Comparison of ENCODE assay signal across 8 mouse cellular contexts in genomic region chr1:135731897-135732684, GRCm38 (mm10). TPM values are rescaled to one million over a fixed set of nuclear protein-coding genes. Genes with fewer than 3 reads are reported as not detected.
DNase-seq lines count a peak whose midpoint lies in the region; ATAC-seq lines count a peak whose summit lies in the region.

No protein-coding gene starts in this region.

- no peaks in the 10 kb centered on the region for H3K27me3 ChIP-seq in intestine, embryonic 16.5 days (replicated peaks; ENCODE audit: control insufficient read depth, insufficient read depth, low read length)

- peak; percentile 41 to 54 for DNase-seq in cerebellum, postnatal 10 days
- no peak for DNase-seq in cerebellum, postnatal 4 days (ENCODE audit: low spot score in 2 of 2)
- peak; percentile 45 for DNase-seq in embryo, embryonic 9.5 days (ENCODE audit: extremely low spot score)
- peak; percentile 57 for DNase-seq in lung, postnatal 14 days
- no peak for DNase-seq in cerebellum, adult 11-12 months
- no peak for DNase-seq in gastrocnemius, adult 8-10 months (ENCODE audit: low spot score in 2 of 2)
- DNase-seq in frontal cortex, postnatal 25 days (ENCODE audit: low spot score in 2 of 2), result no peak

- peak; percentile 77 for ATAC-seq in intestine, embryonic 16.5 days

- H3K4me2 ChIP-seq in intestine, embryonic 16.5 days (ENCODE audit: low read depth, low read length), result peak overlapping the region; percentile 82

- H3K9ac ChIP-seq in intestine, embryonic 16.5 days (ENCODE audit: low read depth, low read length), result peak overlapping the region; percentile 75

- peak overlapping the region; percentile 92 for H3K27ac ChIP-seq in intestine, embryonic 16.5 days (ENCODE audit: low read length)

- peak overlapping the region; percentile 57 for H3K4me3 ChIP-seq in intestine, embryonic 16.5 days (ENCODE audit: low read length)

- 0 out of 2 replicates have a peak, but pooled peaks cover 3% of the 10 kb centered on the region for H3K36me3 ChIP-seq in intestine, embryonic 16.5 days (ENCODE audit: control insufficient read depth, insufficient read depth, low read length)

- peaks cover 55% of the 10 kb centered on the region for H3K4me1 ChIP-seq in intestine, embryonic 16.5 days (ENCODE audit: control insufficient read depth, insufficient read depth, low read length)

- no peaks in the 10 kb centered on the region for H3K9me3 ChIP-seq in intestine, embryonic 16.5 days (ENCODE audit: control insufficient read depth, low read length)

- WGBS in intestine, embryonic 16.5 days, result 23% methylated on average over 11 of the region's 11 CpGs

RNA-seq across cellular contexts. Expression of gene Csrp1, which starts 12.2 kb away (rescaled TPM):
- 215 TPM in 2 replicates for polyA plus RNA-seq in intestine, embryonic 16.5 days (2015; fragmentation: Nextera tagmentation; extraction: Ambion mirVana)
- 10 to 100 TPM; 17.2 to 24.8 (median 23.2) TPM for total RNA-seq in gastrocnemius, adult 8-10 months (2022)

RNA-seq across cellular contexts. Expression of gene Phlda3, which starts 33.8 kb away (rescaled TPM):
- polyA plus RNA-seq in intestine, embryonic 16.5 days (2015; fragmentation: Nextera tagmentation; extraction: Ambion mirVana), result 36.2 and 36.6 TPM in 2 replicates
- total RNA-seq in gastrocnemius, adult 8-10 months (2022), result 100 to 1,000 TPM; 131 to 182 (median 168) TPM

RNA-seq across cellular contexts. Expression of gene Tnni1, which starts 47.1 kb away (rescaled TPM):
- polyA plus RNA-seq in intestine, embryonic 16.5 days (2015; fragmentation: Nextera tagmentation; extraction: Ambion mirVana), result 6.4 and 8.7 TPM in 2 replicates
- total RNA-seq in gastrocnemius, adult 8-10 months (2022), result 100 to 1,000 TPM; 238 to 314 (median 288) TPM

Comparison
In these comparisons a context has a peak if more than half of its experiments do, and no peak if none do; other contexts are left out.
1. DNase-seq: peak in cerebellum, postnatal 10 days (2 of 2), embryo, embryonic 9.5 days (single experiment) and lung, postnatal 14 days (single experiment); none in cerebellum, postnatal 4 days (0 of 2), cerebellum, adult 11-12 months (single experiment), gastrocnemius, adult 8-10 months (0 of 2) and frontal cortex, postnatal 25 days (0 of 2).